Mouse (Mus musculus) heart, embryonic 12.5 days (tissue): Measurements from ENCODE around the gene Znrd1as. TPM values are rescaled to one million over a fixed set of nuclear protein-coding genes. Genes with fewer than 3 reads are reported as not detected.
"Not testable (repeated sequence)": the region's sequence is repeated elsewhere in the genome, so short reads cannot be mapped to it uniquely, and the experiment has no call there.

Experiments used
- ATAC-seq: fragments of 200-750 bp; cut with Nextera tagmentation; 2 replicates; pipeline ENCODE4 v1.8.0; 2017; ENCODE audit warnings: moderate TSS enrichment, moderate library complexity; ENCODE audit not compliant: insufficient number of reproducible peaks, low FRiP score
- H3K27ac ChIP-seq: fragments of 300-500 bp; sonication (generic); 2 replicates; pipeline ENCODE4 v1.5.1; 2016; ENCODE audit warnings: mild to moderate bottlenecking, moderate library complexity; ENCODE audit not compliant: poor library complexity, severe bottlenecking
- H3K27me3 ChIP-seq: fragments of 300-500 bp; sonication (generic); replicated peaks from 2 replicates; pipeline ENCODE4 v1.6.1; 2016; ENCODE audit warnings: mild to moderate bottlenecking, moderate library complexity
- H3K36me3 ChIP-seq: fragments of 300-500 bp; sonication (generic); 2 replicates; pipeline ENCODE4 v1.6.1; 2016; ENCODE audit warnings: mild to moderate bottlenecking, moderate library complexity
- H3K4me1 ChIP-seq: fragments of 300-500 bp; sonication (generic); replicated peaks from 2 replicates; pipeline ENCODE4 v1.6.1; 2016; ENCODE audit warnings: mild to moderate bottlenecking
- H3K4me2 ChIP-seq: fragments of 300-500 bp; sonication (generic); 2 replicates; pipeline ENCODE4 v1.6.1; 2016; ENCODE audit warnings: mild to moderate bottlenecking, moderate library complexity
- H3K4me3 ChIP-seq: fragments of 300-500 bp; sonication (generic); 2 replicates; pipeline ENCODE4 v1.5.1; 2016; ENCODE audit warnings: mild to moderate bottlenecking
- H3K9ac ChIP-seq: fragments of 300-500 bp; sonication (generic); 2 replicates; pipeline ENCODE4 v1.6.1; 2016; ENCODE audit warnings: mild to moderate bottlenecking, moderate library complexity
- H3K9me3 ChIP-seq: fragments of 300-500 bp; sonication (generic); replicated peaks from 2 replicates; pipeline ENCODE4 v1.6.1; 2016; ENCODE audit warnings: mild to moderate bottlenecking, moderate library complexity
- WGBS: fragments of 180-500 bp; shearing (Covaris S2); methylation state at CpG from one replicate; pipeline ENCODE4 v1.1.7; 2016; 5-methylcytosine and 5-hydroxymethylcytosine counted together
- polyA plus RNA-seq: library from polyadenylated mRNA; unstranded; fragments of >200 nt; fragmentation: Nextera tagmentation; extraction: Ambion mirVana; gene quantifications from 2 replicates; pipeline ENCODE4 v1.2.1, GENCODE M21; 2016

Gene Znrd1as
- polyA plus RNA-seq, 1 experiment from 2014 or later, result 6.7 TPM

GRCm38 (mm10) chr17:36981221-36981813 lies 22.9 kb downstream of the Znrd1as start, which contains the start of gene 2410137M14Rik:
2410137M14Rik (minus strand) TSS chr17:36981237.
- no peak within 1 kb of the TSS for H3K27ac ChIP-seq
- WGBS, result 4% methylated on average over 18 of the region's 18 CpGs
- peak; percentile 39; the same call in 1 of the 2 replicates for ATAC-seq

DNA sequence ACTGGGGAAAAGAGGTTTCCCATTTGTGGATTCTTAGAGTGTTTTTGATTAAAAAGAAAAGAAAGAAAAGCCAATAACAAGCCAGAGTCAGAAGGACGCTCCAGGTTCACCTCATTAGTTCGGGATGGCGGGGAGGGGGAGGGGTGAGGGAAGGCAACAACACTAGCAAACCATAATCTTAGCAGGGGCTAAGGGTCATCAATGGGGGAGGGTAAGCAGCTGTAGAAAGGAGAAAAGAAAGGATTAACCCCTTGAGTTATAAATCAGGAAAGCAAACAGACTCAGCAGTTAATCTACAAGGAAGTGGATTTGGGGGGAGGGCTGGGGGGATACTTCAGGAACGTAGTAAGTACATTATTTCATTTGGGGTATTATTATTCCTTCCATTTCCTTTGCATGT lies 23.5 kb downstream of the Znrd1as start:
- H3K9ac ChIP-seq, result no peak overlapping the region
- 5% methylated on average over 4 of the region's 4 CpGs for WGBS
- H3K4me2 ChIP-seq, result peak overlapping the region; percentile 66
- no peak for ATAC-seq
- peaks cover 14% of the 10 kb centered on the region; the same call in 1 of the 2 replicates for H3K27me3 ChIP-seq
- H3K9me3 ChIP-seq, result no peaks in the 10 kb centered on the region
- no peaks in the 10 kb centered on the region for H3K36me3 ChIP-seq
- H3K27ac ChIP-seq, result no peak overlapping the region
- H3K4me1 ChIP-seq, result peaks cover 18% of the 10 kb centered on the region; the same call in 1 of the 2 replicates
- peak overlapping the region; percentile 39 for H3K4me3 ChIP-seq

More at GRCm38 (mm10) chr17:36981221-36981813, 22.9 kb downstream of the Znrd1as start, which contains the start of gene 2410137M14Rik:
- Histone ChIP-seq H3K9ac (peak within 1 kb of the TSS; percentile 58; the same call in 1 of the 2 replicates), H3K27me3 (peaks cover 10% of the 10 kb centered on the region; the same call in 1 of the 2 replicates), H3K4me2 (peak within 1 kb of the TSS; percentile 66), H3K36me3 (no peaks in the 10 kb centered on the region), H3K4me3 (peak within 1 kb of the TSS; percentile 39), H3K4me1 (peaks cover 18% of the 10 kb centered on the region; the same call in 1 of the 2 replicates), H3K9me3 (no peaks in the 10 kb centered on the region)

DNA sequence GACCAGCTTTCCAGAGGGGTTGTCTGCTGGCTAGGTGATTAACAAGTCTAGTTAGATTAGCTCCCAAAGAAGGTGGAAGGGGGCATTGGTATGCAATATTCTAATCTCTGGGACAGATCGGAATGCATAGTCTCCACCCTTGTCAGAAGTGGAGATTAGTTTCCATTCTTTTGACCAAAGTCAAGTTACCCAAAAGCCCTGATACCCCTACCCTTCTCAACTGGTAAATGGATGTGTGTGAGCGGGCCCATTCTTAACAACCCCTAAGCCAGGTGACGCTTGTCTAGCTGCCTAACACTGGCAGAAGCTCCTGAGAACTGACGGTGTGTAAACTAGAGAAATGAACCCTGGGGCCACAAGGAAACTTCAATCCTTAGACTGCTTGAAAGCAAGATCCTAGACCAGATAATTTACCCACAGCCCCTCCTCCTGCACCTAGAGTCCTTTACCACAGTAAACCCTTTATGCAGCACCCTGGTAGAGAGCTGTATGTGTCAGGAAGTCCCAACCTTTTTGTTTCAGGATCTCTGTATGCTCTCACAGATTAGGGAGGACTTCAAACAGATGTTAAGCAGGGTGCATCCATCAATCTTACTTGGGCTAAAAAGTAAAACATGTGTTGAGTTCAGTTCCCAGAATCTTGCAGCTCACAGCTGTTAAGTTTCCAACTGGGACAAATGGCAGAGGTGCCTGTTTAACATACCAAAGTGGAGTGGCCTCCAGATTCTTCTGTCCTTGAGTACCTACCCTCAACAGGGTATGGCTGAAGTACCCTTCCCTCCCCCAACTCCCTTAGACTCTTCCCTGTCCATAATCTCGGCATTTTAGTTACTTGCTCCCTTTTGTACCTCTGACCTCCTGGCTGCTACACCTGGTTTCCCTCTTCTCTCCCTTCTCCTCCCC lies 24.1 kb downstream of the Znrd1as start:
- Histone ChIP-seq H3K4me2 (no peak overlapping the region), H3K4me1 (peaks cover 18% of the 10 kb centered on the region; the same call in 1 of the 2 replicates), H3K27ac (no peak overlapping the region), H3K27me3 (peaks cover 19% of the 10 kb centered on the region), H3K9me3 (no peaks in the 10 kb centered on the region), H3K9ac (no peak overlapping the region), H3K4me3 (no peak overlapping the region), H3K36me3 (no peaks in the 10 kb centered on the region)
- ATAC-seq, result no peak
- WGBS, result 29% methylated on average over 5 of the region's 5 CpGs

DNA sequence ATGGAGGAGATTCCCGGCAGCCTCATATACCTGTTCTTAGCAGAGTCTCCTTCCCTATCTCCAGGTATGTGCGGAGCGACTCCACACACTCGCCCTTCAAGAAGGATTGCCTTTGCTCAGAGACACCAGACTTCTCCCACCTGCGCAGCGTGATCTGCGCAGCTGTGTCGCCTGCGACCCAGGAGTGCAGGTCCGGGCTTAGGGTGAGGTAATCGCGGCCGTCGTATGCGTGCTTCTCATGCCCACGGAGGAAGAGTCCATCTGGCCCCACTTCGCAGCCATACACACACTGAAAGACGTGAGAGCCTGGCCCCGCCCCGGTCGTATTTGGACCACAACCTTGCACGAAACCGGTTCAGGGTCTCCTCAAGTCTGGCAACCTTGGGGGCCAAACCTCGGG lies 30.1 kb downstream of the Znrd1as start:
- Histone ChIP-seq H3K4me2 (peak overlapping the region; percentile 64), H3K4me1 (peaks cover 4% of the 10 kb centered on the region; the same call in 1 of the 2 replicates), H3K9me3 (no peaks in the 10 kb centered on the region), H3K27me3 (peaks cover 32% of the 10 kb centered on the region), H3K27ac (no peak overlapping the region), H3K4me3 (peak overlapping the region; percentile 33), H3K36me3 (no peaks in the 10 kb centered on the region), H3K9ac (no peak overlapping the region)
- 6% methylated on average over 24 of the region's 24 CpGs for WGBS
- no peak for ATAC-seq

DNA sequence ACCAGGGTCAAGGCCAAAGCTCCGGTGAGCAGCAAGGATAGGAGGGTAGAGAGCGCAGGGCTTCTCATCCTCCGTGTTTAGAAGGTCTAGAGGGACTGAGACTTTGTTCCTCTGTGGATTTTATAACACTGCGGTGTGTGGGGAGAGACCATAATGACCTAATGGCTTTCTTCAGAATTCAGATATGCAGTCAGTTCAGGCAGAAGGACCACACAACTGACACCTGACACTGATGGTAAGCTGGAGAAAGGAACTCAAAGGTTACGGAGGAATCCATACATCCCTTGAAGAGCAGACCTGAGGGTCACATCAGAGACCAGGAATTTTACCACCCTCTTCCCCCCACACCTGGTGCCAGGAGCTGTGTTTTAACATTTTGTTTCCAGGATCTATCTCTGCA lies 31.0 kb downstream of the Znrd1as start, which contains the start of gene H2-M5:
Gene H2-M5, minus strand, starts transcription at position 101 of the 400 bp plus-strand sequence.
- peak within 1 kb of the TSS; percentile 64 for H3K4me2 ChIP-seq

GRCm38 (mm10) chr17:36990630-36991029 lies 32.2 kb downstream of the Znrd1as start:
- ATAC-seq, H3K4me3 ChIP-seq, H3K27ac ChIP-seq, H3K4me2 ChIP-seq, H3K4me1 ChIP-seq, H3K9ac ChIP-seq, H3K9me3 ChIP-seq, H3K36me3 ChIP-seq: not testable (repeated sequence)
- H3K27me3 ChIP-seq, result peaks cover 32% of the 10 kb centered on the region
- WGBS, result 90% methylated on average over 6 of the region's 6 CpGs

More for the DNA sequence above, 31.0 kb downstream of the Znrd1as start, which contains the start of gene H2-M5:
- 23% methylated on average over 5 of the region's 5 CpGs for WGBS
- Histone ChIP-seq H3K36me3 (no peaks in the 10 kb centered on the region), H3K4me1 (peaks cover 4% of the 10 kb centered on the region; the same call in 1 of the 2 replicates), H3K9me3 (no peaks in the 10 kb centered on the region), H3K4me3 (peak within 1 kb of the TSS; percentile 33), H3K27me3 (peaks cover 32% of the 10 kb centered on the region), H3K27ac (no peak within 1 kb of the TSS), H3K9ac (no peak within 1 kb of the TSS)
- ATAC-seq, result no peak

DNA sequence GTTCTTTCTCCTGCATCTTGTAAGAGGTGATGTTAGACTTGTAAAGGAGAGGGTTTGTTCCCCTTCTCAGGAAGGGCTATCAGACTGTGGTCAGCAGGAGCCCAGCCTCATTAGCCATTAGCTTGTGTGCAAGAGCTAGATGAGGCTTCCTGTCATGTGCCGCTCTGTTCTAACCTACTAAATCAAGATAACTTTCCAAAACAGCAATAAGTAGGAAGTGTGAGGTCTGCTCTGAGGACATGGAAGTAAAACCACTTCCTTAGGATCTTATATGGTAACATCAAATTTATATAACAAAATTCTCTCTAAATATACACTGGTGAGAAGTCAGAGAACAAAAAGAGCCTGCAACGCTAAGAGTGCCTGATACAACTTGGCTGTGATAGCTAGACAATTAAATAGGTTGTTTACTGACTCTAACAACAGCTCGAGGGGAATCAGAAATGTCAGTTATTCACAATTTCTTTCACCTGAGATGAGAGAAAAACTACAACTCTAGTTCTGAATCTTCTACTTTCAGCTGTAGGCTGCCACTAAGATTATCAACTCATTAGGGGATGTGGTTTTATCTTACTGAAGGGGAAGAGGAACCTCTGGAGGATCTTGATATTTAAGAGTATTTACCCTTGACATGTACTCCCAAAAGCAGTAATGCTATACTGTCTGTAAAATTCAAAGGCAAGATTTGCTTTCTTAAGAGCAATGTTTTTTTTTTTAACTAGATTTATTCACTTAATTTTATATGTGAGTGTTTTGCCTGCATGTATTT lies 34.1 kb downstream of the Znrd1as start:
- Histone ChIP-seq H3K4me3 (no peak overlapping the region), H3K27me3 (peaks cover 23% of the 10 kb centered on the region), H3K4me2 (no peak overlapping the region), H3K9ac (no peak overlapping the region), H3K4me1 (peaks cover 4% of the 10 kb centered on the region; the same call in 1 of the 2 replicates), H3K36me3 (no peaks in the 10 kb centered on the region), H3K27ac (no peak overlapping the region), H3K9me3 (no peaks in the 10 kb centered on the region)
- no peak for ATAC-seq
- whole genome bisulfite sequencing, result 58% methylated on average over 3 of the region's 3 CpGs

- H3K36me3 ChIP-seq, result no peaks in the 10 kb centered on the region
- H3K27me3 ChIP-seq, result peaks cover 10% of the 10 kb centered on the region
- H3K9me3 ChIP-seq, result no peaks in the 10 kb centered on the region
- WGBS, result 87% methylated on average over 4 of the region's 4 CpGs
- H3K4me1 ChIP-seq, result no peaks in the 10 kb centered on the region
- H3K4me3 ChIP-seq, result no peak overlapping the region
- no peak overlapping the region for H3K4me2 ChIP-seq
- no peak for ATAC-seq
- H3K27ac ChIP-seq, result no peak overlapping the region
- H3K9ac ChIP-seq, result no peak overlapping the region
Measured at GRCm38 (mm10) chr17:36993770-36994325, 35.5 kb downstream of the Znrd1as start.

DNA sequence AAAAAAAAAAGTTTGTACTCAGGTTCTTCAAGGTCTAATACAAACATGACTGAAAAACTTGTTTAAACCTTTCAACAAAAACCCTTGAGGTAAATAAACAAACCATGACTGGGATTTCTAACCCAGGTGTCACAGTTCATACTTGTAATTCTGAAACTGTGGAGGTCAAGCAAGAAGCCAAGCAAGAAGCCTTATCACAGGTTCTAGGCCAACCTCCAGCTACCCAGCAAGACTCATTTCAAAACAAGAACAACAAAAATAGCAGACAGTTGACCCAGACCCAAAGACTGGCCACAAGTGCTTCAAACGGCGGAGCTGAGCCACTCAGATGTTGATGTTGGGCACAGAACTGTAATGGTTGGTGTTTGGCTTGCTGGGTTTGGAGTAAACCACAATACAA lies 36.1 kb downstream of the Znrd1as start:
- Histone ChIP-seq H3K27me3 (peaks cover 3% of the 10 kb centered on the region), H3K4me3 (no peak overlapping the region), H3K27ac (no peak overlapping the region), H3K4me1 (no peaks in the 10 kb centered on the region), H3K36me3 (no peaks in the 10 kb centered on the region), H3K9me3 (no peaks in the 10 kb centered on the region), H3K9ac (no peak overlapping the region), H3K4me2 (no peak overlapping the region)
- ATAC-seq, result no peak
- WGBS, result 74% methylated on average over 2 of the region's 2 CpGs

- Histone ChIP-seq H3K27me3 (no peaks in the 10 kb centered on the region), H3K9ac (no peak overlapping the region), H3K9me3 (no peaks in the 10 kb centered on the region), H3K36me3 (no peaks in the 10 kb centered on the region), H3K4me3 (no peak overlapping the region), H3K4me1 (no peaks in the 10 kb centered on the region), H3K4me2 (no peak overlapping the region), H3K27ac (no peak overlapping the region)
- 65% methylated on average over 3 of the region's 3 CpGs for WGBS
- no peak for ATAC-seq
Measured at GRCm38 (mm10) chr17:36995448-36995847, 37.1 kb downstream of the Znrd1as start.
